Mouse (Mus musculus): ENCODE measurements around the gene Srrd. TPM values are rescaled to one million over a fixed set of nuclear protein-coding genes. Genes with fewer than 3 reads are reported as not detected.
A peak's percentile ranks its signal among the peaks of the same experiment; 100 is the strongest.

Srrd gene
- polyA plus RNA-seq, 1 experiment: not detected

GRCm38 (mm10) chr5:112346211-112346965 is 3.5 kb upstream of the Srrd start:
- WGBS: 87% methylated on average over 16 of the region's 16 CpGs
- Histone ChIP-seq H3K4me3 (ENCODE audit: insufficient read depth, low read depth, low read length) (no peak overlapping the region), H3K4me1 (ENCODE audit: control insufficient read depth, insufficient read depth, low read length) (peaks cover 15% of the 10 kb centered on the region), H3K27ac (ENCODE audit: insufficient read depth, low read depth, low read length) (no peak overlapping the region)
- no peak for TF ChIP-seq POLR2A (IDR thresholded peaks at IDR 0.05; ENCODE audit: insufficient read depth, low read depth, low read length)
- no peak for TF ChIP-seq CTCF (IDR thresholded peaks at IDR 0.05; ENCODE audit: insufficient read depth, low read depth, low read length)

- WGBS: 57% methylated on average over 6 of the region's 6 CpGs
- no peak for TF ChIP-seq CTCF (IDR thresholded peaks at IDR 0.05; ENCODE audit: insufficient read depth, low read depth, low read length)
- TF ChIP-seq POLR2A (IDR thresholded peaks at IDR 0.05; ENCODE audit: insufficient read depth, low read depth, low read length): no peak
- H3K4me3 ChIP-seq (ENCODE audit: insufficient read depth, low read depth, low read length): no peak overlapping the region
- no peak overlapping the region for H3K27ac ChIP-seq (ENCODE audit: insufficient read depth, low read depth, low read length)
- H3K4me1 ChIP-seq (ENCODE audit: control insufficient read depth, insufficient read depth, low read length): peaks cover 17% of the 10 kb centered on the region
Observed at GRCm38 (mm10) chr5:112344092-112344960, 1.5 kb upstream of the Srrd start.

- WGBS: under 1% methylated on average over 24 of the region's 24 CpGs
- Histone ChIP-seq H3K27ac (ENCODE audit: insufficient read depth, low read depth, low read length) (no peak overlapping the region; the same call in 1 of the 2 replicates), H3K4me3 (ENCODE audit: insufficient read depth, low read depth, low read length) (peak overlapping the region; percentile 72), H3K4me1 (ENCODE audit: control insufficient read depth, insufficient read depth, low read length) (peaks cover 17% of the 10 kb centered on the region)
- no peak for TF ChIP-seq CTCF (IDR thresholded peaks at IDR 0.05; ENCODE audit: insufficient read depth, low read depth, low read length)
- TF ChIP-seq POLR2A (IDR thresholded peaks at IDR 0.05; ENCODE audit: insufficient read depth, low read depth, low read length): no peak
Observed at GRCm38 (mm10) chr5:112343205-112343595, 360 bp upstream of the Srrd start.

- no peak overlapping the region for H3K4me3 ChIP-seq (ENCODE audit: insufficient read depth, low read depth, low read length)
- WGBS: 48% methylated on average over 7 of the region's 7 CpGs
- TF ChIP-seq CTCF (IDR thresholded peaks at IDR 0.05; ENCODE audit: insufficient read depth, low read depth, low read length) (no peak), POLR2A (IDR thresholded peaks at IDR 0.05; ENCODE audit: insufficient read depth, low read depth, low read length) (no peak)
- 0 out of 2 replicates have a peak, but pooled peaks cover 2% of the 10 kb centered on the region for H3K4me1 ChIP-seq (ENCODE audit: control insufficient read depth, insufficient read depth, low read length)
- no peak overlapping the region for H3K27ac ChIP-seq (ENCODE audit: insufficient read depth, low read depth, low read length)
Observed at GRCm38 (mm10) chr5:112339215-112339614, 3.6 kb downstream of the Srrd start.

GRCm38 (mm10) chr5:112337004-112337403 is 5.8 kb downstream of the Srrd start:
- 93% methylated on average over 22 of the region's 22 CpGs for WGBS
- H3K4me1 ChIP-seq (ENCODE audit: control insufficient read depth, insufficient read depth, low read length): 0 out of 2 replicates have a peak, but pooled peaks cover 2% of the 10 kb centered on the region
- H3K4me3 ChIP-seq (ENCODE audit: insufficient read depth, low read depth, low read length): no peak overlapping the region
- H3K27ac ChIP-seq (ENCODE audit: insufficient read depth, low read depth, low read length): no peak overlapping the region
- TF ChIP-seq POLR2A (IDR thresholded peaks at IDR 0.05; ENCODE audit: insufficient read depth, low read depth, low read length) (no peak), CTCF (IDR thresholded peaks at IDR 0.05; ENCODE audit: insufficient read depth, low read depth, low read length) (no peak)

GRCm38 (mm10) chr5:112335473-112335872 is 7.4 kb downstream of the Srrd start:
- H3K4me1 ChIP-seq (ENCODE audit: control insufficient read depth, insufficient read depth, low read length): no peaks in the 10 kb centered on the region
- H3K27ac ChIP-seq (ENCODE audit: insufficient read depth, low read depth, low read length): no peak overlapping the region
- H3K4me3 ChIP-seq (ENCODE audit: insufficient read depth, low read depth, low read length): no peak overlapping the region
- 21% methylated on average over 2 of the region's 2 CpGs for WGBS
- TF ChIP-seq POLR2A (IDR thresholded peaks at IDR 0.05; ENCODE audit: insufficient read depth, low read depth, low read length): no peak
- 0 out of 2 replicates have a peak, but pooled peaks have one; percentile 39 for TF ChIP-seq CTCF (IDR thresholded peaks at IDR 0.05; ENCODE audit: insufficient read depth, low read depth, low read length)

- H3K4me3 ChIP-seq (ENCODE audit: insufficient read depth, low read depth, low read length): no peak overlapping the region
- H3K27ac ChIP-seq (ENCODE audit: insufficient read depth, low read depth, low read length): no peak overlapping the region
- no peak for TF ChIP-seq CTCF (IDR thresholded peaks at IDR 0.05; ENCODE audit: insufficient read depth, low read depth, low read length)
- no peak for TF ChIP-seq POLR2A (IDR thresholded peaks at IDR 0.05; ENCODE audit: insufficient read depth, low read depth, low read length)
- H3K4me1 ChIP-seq (ENCODE audit: control insufficient read depth, insufficient read depth, low read length): peaks cover 17% of the 10 kb centered on the region
- 90% methylated on average over 14 of the region's 14 CpGs for WGBS
Observed at GRCm38 (mm10) chr5:112329805-112330564, 12.9 kb downstream of the Srrd start.

GRCm38 (mm10) chr5:112327854-112328253 is 15.0 kb downstream of the Srrd start:
- H3K4me3 ChIP-seq (ENCODE audit: insufficient read depth, low read depth, low read length): no peak overlapping the region
- H3K27ac ChIP-seq (ENCODE audit: insufficient read depth, low read depth, low read length): no peak overlapping the region
- H3K4me1 ChIP-seq (ENCODE audit: control insufficient read depth, insufficient read depth, low read length): peaks cover 17% of the 10 kb centered on the region
- TF ChIP-seq CTCF (IDR thresholded peaks at IDR 0.05; ENCODE audit: insufficient read depth, low read depth, low read length) (no peak), POLR2A (IDR thresholded peaks at IDR 0.05; ENCODE audit: insufficient read depth, low read depth, low read length) (no peak)
- WGBS: 86% methylated on average over 15 of the region's 15 CpGs

Measured in olfactory bulb, adult 2 months (tissue).